Mouse (Mus musculus) cortical plate, adult 2 months (tissue): ENCODE results near the gene Kcns1.

Experiments
- CTCF ChIP-seq: fragments of 200-500 bp; IDR thresholded peaks from 2 replicates; pipeline ENCODE4 v1.5.1; 2011; ENCODE audit warnings: mild to moderate bottlenecking, control low read depth, low read length; ENCODE audit not compliant: insufficient read depth; ENCODE audit errors: extremely low read depth
- POLR2A ChIP-seq: fragments of 200-500 bp; IDR thresholded peaks from 2 replicates; pipeline ENCODE4 v1.6.1; 2011; ENCODE audit warnings: mild to moderate bottlenecking, low read length, control low read depth; ENCODE audit not compliant: insufficient read depth; ENCODE audit errors: extremely low read depth

DNA sequence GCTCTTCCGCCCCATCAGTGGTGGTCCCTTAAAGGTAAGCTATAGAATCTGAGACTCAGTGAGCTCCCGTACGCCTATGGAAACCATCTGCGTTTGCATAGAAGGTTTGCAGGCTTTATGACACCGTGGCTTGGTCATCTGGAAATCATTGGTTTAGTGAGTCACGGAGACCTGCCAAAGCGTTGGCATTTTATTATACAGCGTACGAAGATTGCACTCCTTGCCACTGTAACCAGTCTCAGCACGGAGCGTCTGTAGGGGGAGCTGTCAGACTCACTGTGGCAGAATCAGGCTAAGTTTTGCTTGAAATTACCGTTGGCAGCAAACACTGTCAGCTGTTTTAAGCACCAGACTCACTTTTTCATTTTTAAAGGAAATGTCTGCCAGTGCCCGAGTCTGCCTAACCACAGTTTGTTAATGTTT is 44.4 kb downstream of the Kcns1 start:
- TF ChIP-seq CTCF (peak; percentile 79), POLR2A (no peak)
